Mouse (Mus musculus) embryonic facial prominence, embryonic 14.5 days (tissue): Measurements from ENCODE around the gene Efcab10. TPM values are rescaled to one million over a fixed set of nuclear protein-coding genes. Genes with fewer than 3 reads are reported as not detected.

ENCODE experiments used
- ATAC-seq: fragments of 200-750 bp; cut with Nextera tagmentation; 2 replicates; pipeline ENCODE4 v1.8.0; 2017; ENCODE audit warnings: low read depth, moderate number of reproducible peaks, moderate TSS enrichment
- DNase-seq: peaks from one replicate; pipeline ENCODE4 v3.0.0-alpha.2; 2015; ENCODE audit warnings: low spot score
- H3K27ac ChIP-seq: fragments of 300-500 bp; sonication (generic); replicated peaks from 2 replicates; pipeline ENCODE4 v1.5.1; 2014; ENCODE audit warnings: low read depth, mild to moderate bottlenecking, low read length, moderate library complexity
- H3K27me3 ChIP-seq: fragments of 300-500 bp; sonication (generic); replicated peaks from 2 replicates; pipeline ENCODE4 v1.6.1; 2014; ENCODE audit warnings: low read length; ENCODE audit not compliant: control insufficient read depth, insufficient read depth
- H3K36me3 ChIP-seq: fragments of 300-500 bp; sonication (generic); 2 replicates; pipeline ENCODE4 v1.6.1; 2014; ENCODE audit warnings: low read length, mixed read lengths; ENCODE audit not compliant: control insufficient read depth, insufficient read depth
- H3K4me1 ChIP-seq: fragments of 300-500 bp; sonication (generic); 2 replicates; pipeline ENCODE4 v1.6.1; 2014; ENCODE audit warnings: antibody characterized with exemption, low read length; ENCODE audit not compliant: control insufficient read depth, insufficient read depth
- H3K4me2 ChIP-seq: fragments of 300-500 bp; sonication (generic); 2 replicates; pipeline ENCODE4 v1.6.1; 2014; ENCODE audit warnings: low read depth, mild to moderate bottlenecking, low read length, moderate library complexity, mixed read lengths
- H3K4me3 ChIP-seq: fragments of 300-500 bp; sonication (generic); 2 replicates; pipeline ENCODE4 v1.5.1; 2014; ENCODE audit warnings: low read depth, mild to moderate bottlenecking, low read length
- H3K9ac ChIP-seq: fragments of 300-500 bp; sonication (generic); 2 replicates; pipeline ENCODE4 v1.6.1; 2014; ENCODE audit warnings: low read depth, mild to moderate bottlenecking, low read length, moderate library complexity, mixed read lengths
- H3K9me3 ChIP-seq: fragments of 300-500 bp; sonication (generic); 2 replicates; pipeline ENCODE4 v1.6.1; 2016; ENCODE audit warnings: low read length; ENCODE audit not compliant: control insufficient read depth
- WGBS: fragments of 180-500 bp; shearing (Covaris S2); extraction: QIAGEN DNeasy Blood & Tissue Kit; methylation state at CpG from one replicate; pipeline ENCODE4 v1.1.7; 2014; 5-methylcytosine and 5-hydroxymethylcytosine counted together
- polyA plus RNA-seq: library from polyadenylated mRNA; unstranded; fragments of >200 nt; fragmentation: Nextera tagmentation; extraction: Ambion mirVana; gene quantifications from 2 replicates; pipeline ENCODE4 v1.2.1, GENCODE M21; 2014

Efcab10 gene
- polyA plus RNA-seq, 1 experiment from 2014 or later, result 5.0 TPM

DNA sequence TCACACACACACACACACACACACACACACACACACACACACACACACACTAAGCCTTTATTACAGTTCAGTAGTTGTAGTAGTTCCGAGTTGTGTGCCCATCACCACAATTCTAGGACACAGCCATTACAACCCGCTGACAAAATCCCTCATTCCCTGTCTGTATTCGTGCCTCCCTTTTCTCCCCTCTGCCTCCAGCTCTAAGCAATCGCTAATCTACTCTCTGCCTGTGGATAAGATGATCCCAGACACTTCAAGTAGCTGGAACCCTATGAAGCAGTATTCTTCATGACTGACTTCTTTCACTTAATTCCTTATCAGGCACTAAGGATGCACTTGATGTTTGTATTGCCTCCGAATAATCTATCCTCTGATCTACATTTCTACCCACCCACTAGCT, 10.3 kb downstream of the Efcab10 start:
- Histone ChIP-seq H3K9me3 (no peaks in the 10 kb centered on the region), H3K27me3 (no peaks in the 10 kb centered on the region), H3K9ac (no peak overlapping the region), H3K27ac (no peak overlapping the region), H3K4me1 (no peaks in the 10 kb centered on the region), H3K4me3 (no peak overlapping the region), H3K4me2 (no peak overlapping the region), H3K36me3 (no peaks in the 10 kb centered on the region)
- 62% methylated on average over 5 of the region's 5 CpGs for WGBS
- DNase-seq (no peak), ATAC-seq (no peak)

DNA sequence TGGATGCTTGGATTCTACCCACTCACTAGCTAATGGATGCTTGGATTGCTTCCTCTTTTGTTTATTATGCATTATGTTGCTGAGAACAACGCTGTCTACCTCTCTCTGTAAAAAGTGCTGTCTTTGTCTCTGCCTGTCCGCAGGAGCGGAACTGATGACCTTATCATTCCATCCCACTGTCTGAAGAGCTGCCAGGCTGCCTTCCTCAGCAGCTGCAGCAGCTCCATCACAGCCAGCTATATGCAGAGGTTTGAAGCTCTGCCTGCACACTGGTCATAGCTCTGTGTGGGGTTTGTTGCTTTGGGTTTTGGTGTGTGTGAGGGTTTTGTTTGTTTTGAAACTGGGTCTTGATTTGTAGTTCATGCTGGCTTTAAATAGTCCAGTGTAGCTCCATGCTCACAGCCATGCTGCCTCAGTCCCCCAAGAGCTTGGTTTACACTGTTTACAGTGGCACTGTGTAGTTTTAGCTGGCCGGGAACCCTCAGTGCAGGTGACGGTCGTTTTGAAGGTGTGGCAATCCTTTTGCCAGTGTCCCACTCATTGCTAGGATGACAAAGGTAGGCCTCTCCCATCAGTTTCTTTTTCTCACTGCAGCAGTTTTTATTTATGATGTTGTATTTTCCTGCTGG, 10.9 kb downstream of the Efcab10 start:
- no peak for DNase-seq
- WGBS, result 43% methylated on average over 6 of the region's 6 CpGs
- no peak for ATAC-seq

DNA sequence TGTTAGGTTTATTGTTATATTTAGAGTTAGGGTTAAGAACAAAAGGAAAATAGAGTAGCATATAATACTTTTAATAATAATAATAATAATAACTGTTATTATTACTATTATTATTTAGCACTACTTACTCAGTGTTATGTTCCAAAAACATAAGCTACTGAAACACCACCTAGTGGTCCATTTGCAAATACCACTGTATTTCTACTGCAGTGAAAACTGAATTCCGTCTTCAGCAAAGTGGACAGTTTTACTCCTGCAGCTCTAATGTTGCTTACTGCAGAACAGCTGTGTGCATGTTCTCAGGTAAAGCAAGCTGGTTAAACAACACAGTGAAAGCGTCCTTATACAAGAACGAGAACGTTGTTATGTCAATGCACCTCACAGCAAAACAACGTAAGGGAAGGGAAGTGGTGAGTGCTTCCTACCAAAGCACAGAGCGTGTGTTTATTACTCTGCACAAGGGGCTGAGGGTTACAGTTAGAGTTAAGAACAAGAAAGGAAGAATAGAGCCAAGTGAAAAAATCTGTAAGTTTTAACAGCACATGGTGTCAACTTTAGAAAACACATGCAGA, 17.0 kb downstream of the Efcab10 start:
- DNase-seq, result no peak
- 49% methylated on average over 6 of the region's 6 CpGs for WGBS

More for the DNA sequence above, 10.9 kb downstream of the Efcab10 start:
- no peak overlapping the region for H3K27ac ChIP-seq
- H3K4me2 ChIP-seq, result no peak overlapping the region
- H3K27me3 ChIP-seq, result no peaks in the 10 kb centered on the region
- H3K36me3 ChIP-seq, result no peaks in the 10 kb centered on the region
- no peak overlapping the region for H3K9ac ChIP-seq
- no peak overlapping the region for H3K4me3 ChIP-seq
- H3K9me3 ChIP-seq, result no peaks in the 10 kb centered on the region
- H3K4me1 ChIP-seq, result no peaks in the 10 kb centered on the region

DNA sequence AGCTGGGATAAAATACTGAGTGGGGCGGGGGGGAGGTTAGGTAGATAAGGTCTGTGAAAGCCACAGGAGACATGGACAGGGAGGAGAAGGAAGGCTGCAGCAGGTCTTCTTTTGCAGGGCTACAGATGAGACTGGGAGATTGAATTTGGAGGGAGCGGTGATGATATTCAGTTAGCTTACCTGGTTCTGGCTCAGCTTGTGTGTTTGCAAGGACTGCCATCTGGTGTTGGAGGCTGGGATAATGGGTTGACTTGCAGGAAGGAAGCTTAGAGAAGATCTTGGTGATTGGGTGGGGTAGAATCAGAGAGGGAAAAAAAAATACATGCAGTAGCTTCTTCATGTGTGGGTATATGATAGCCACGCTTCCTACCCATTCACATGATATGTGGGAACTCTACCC, 29.7 kb downstream of the Efcab10 start:
- DNase-seq, result peak; percentile 47
- ATAC-seq, result no peak
- Histone ChIP-seq H3K27me3 (0 out of 2 replicates have a peak, but pooled peaks cover 4% of the 10 kb centered on the region), H3K9me3 (no peaks in the 10 kb centered on the region), H3K4me1 (no peaks in the 10 kb centered on the region), H3K27ac (no peak overlapping the region), H3K36me3 (no peaks in the 10 kb centered on the region), H3K9ac (no peak overlapping the region), H3K4me2 (no peak overlapping the region), H3K4me3 (no peak overlapping the region)
- WGBS, result 31% methylated on average over 3 of the region's 3 CpGs

More for the DNA sequence above, 17.0 kb downstream of the Efcab10 start:
- H3K9me3 ChIP-seq, result no peaks in the 10 kb centered on the region
- H3K36me3 ChIP-seq, result no peaks in the 10 kb centered on the region
- H3K4me1 ChIP-seq, result no peaks in the 10 kb centered on the region
- no peak overlapping the region for H3K4me3 ChIP-seq
- H3K27me3 ChIP-seq, result no peaks in the 10 kb centered on the region; the same call in none of the 2 replicates
- H3K4me2 ChIP-seq, result no peak overlapping the region
- no peak overlapping the region for H3K27ac ChIP-seq
- no peak for ATAC-seq
- no peak overlapping the region for H3K9ac ChIP-seq

DNA sequence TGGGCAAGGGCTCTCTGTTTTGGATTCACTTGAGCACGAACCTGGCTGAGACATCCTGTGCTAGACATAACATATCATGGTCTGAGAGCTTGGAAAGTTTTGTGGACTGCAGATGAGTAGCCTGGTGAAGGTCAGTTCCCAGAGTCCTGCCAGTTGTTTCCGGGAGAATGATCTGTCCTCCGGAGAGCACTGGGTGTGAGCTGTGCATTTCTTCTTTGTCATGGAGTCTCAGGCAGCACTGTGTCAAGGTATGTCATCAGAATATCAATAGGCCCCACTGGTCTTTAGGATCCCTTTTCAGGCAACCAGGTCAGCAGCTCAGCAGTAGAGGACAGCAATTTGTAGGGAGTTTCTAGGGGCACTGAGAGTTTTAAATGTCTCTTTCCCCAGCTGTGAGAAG, 32.6 kb downstream of the Efcab10 start:
- ATAC-seq, result no peak
- H3K27me3 ChIP-seq, result 0 out of 2 replicates have a peak, but pooled peaks cover 4% of the 10 kb centered on the region

DNA sequence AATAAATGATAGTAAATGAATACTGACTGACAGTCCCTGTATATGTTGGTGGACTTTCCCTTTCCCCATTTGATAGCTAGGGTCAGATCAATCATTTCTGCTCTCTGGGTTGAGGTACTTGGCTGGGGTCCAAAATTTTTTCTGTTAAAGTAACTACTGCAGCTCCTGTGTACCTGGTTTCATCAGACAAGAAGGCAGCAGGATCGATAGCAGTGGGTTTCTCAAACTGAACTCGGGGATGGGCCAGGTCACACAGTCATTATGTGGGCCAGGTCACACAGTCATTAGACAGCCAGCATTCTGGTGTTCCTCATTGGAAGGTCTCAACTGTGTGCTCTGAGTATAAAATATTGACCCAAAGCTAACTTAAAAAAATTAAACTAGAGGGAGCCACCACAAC, 33.1 kb downstream of the Efcab10 start:
- Histone ChIP-seq H3K27me3 (0 out of 2 replicates have a peak, but pooled peaks cover 4% of the 10 kb centered on the region), H3K27ac (no peak overlapping the region), H3K4me3 (no peak overlapping the region), H3K9ac (no peak overlapping the region), H3K4me2 (no peak overlapping the region), H3K36me3 (no peaks in the 10 kb centered on the region), H3K4me1 (peaks cover 5% of the 10 kb centered on the region), H3K9me3 (no peaks in the 10 kb centered on the region)
- DNase-seq (no peak), ATAC-seq (no peak)
- 67% methylated on average over 2 of the region's 2 CpGs for WGBS

More for the DNA sequence above, 32.6 kb downstream of the Efcab10 start:
- no peak for DNase-seq
- Histone ChIP-seq H3K36me3 (no peaks in the 10 kb centered on the region), H3K4me1 (peaks cover 5% of the 10 kb centered on the region), H3K9ac (no peak overlapping the region), H3K27ac (no peak overlapping the region), H3K9me3 (no peaks in the 10 kb centered on the region), H3K4me2 (no peak overlapping the region), H3K4me3 (no peak overlapping the region)
- WGBS, result 34% methylated on average over 3 of the region's 3 CpGs

DNA sequence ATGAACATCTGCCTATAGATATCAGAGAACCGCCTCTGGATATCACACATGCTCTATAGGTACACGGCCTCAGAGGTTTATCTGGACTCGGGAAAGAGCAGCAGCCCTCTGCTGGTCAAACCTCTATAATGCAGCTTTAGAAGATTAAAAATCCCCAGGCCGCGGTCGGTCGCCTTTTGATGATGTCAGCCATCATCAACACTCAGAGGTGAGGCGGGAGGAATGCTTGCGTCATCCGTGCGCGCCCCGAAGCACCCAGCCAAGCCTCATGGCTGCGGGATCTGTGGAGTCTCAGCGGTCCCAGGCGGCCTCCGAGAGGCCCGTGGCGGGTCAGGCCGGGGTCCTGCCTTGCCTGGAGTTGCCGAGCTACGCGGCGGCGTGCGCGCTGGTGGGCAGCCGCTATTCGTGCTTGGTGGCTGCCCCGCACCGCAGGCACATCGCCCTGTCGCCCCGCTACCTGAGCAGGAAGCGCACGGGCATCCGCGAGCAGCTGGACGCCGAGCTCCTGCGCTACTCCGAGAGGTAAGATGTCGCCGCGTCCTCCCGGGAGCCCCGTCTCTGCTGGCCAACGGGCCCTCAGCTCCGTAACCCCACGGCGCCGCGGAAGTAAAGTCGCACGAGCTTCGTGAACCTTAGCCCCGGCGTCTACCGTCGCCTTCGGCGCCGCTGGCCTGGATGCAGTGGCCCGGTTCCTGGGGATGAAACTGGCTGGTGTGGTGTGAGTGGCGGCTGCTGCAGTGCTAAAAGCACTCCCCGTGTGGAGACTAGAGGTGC, 34.9 kb downstream of the Efcab10 start, which contains the start of gene Twistnb:
Twistnb (plus strand) TSS at position 249 of the 774 bp plus-strand sequence.
- 0 out of 2 replicates have a peak, but pooled peaks cover 1% of the 10 kb centered on the region for H3K27me3 ChIP-seq

DNA sequence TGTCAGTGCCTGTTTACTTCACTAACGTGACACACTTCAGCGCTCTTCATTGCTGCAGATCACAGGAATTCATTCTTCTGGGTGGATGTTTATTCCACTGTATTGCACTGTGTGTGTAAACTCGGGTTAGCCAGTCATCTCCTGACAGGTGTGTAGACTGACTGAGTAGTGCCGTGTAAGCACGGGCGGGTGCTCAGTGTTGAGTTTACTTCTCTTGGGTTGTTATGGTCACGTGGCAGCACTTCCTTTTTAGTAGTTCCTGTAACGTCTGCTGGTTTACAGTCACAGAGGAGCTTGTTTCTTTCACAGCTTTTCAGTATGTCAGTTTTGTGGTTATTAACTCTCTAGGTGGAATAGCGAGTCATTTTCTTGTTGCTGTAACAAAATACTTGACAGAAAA, 39.2 kb downstream of the Efcab10 start:
- Histone ChIP-seq H3K4me2 (no peak overlapping the region), H3K4me3 (no peak overlapping the region), H3K4me1 (peaks cover 5% of the 10 kb centered on the region), H3K27ac (no peak overlapping the region), H3K9ac (no peak overlapping the region), H3K9me3 (no peaks in the 10 kb centered on the region), H3K36me3 (peaks cover 16% of the 10 kb centered on the region; the same call in 1 of the 2 replicates), H3K27me3 (no peaks in the 10 kb centered on the region)
- ATAC-seq, result no peak
- WGBS, result 86% methylated on average over 9 of the region's 9 CpGs
- DNase-seq, result no peak

More for the DNA sequence above, 34.9 kb downstream of the Efcab10 start, which contains the start of gene Twistnb:
- Histone ChIP-seq H3K4me2 (peak within 1 kb of the TSS; percentile 79), H3K36me3 (0 out of 2 replicates have a peak, but pooled peaks cover 4% of the 10 kb centered on the region), H3K9ac (peak within 1 kb of the TSS; percentile 93), H3K4me3 (peak within 1 kb of the TSS; percentile 97), H3K27ac (peak within 1 kb of the TSS; percentile 74), H3K4me1 (peaks cover 5% of the 10 kb centered on the region), H3K9me3 (no peaks in the 10 kb centered on the region)
- WGBS, result under 1% methylated on average over 36 of the region's 66 CpGs
- DNase-seq, result peak; percentile 96
- ATAC-seq, result peak; percentile 96
